Mouse (Mus musculus) hindbrain, postnatal 0 days (tissue): ENCODE measurements around the gene Abi3. TPM values are rescaled to one million over a fixed set of nuclear protein-coding genes. Genes with fewer than 3 reads are reported as not detected.

Experiments
- ATAC-seq: fragments of 200-750 bp; cut with Nextera tagmentation; 2 replicates; pipeline ENCODE4 v1.8.0; 2017; ENCODE audit warnings: mild to moderate bottlenecking, moderate TSS enrichment, moderate library complexity
- DNase-seq: peaks from one replicate; pipeline ENCODE4 v3.0.0-alpha.2; 2015; ENCODE audit warnings: low spot score
- H3K27ac ChIP-seq: fragments of 300-500 bp; sonication (generic); 2 replicates; pipeline ENCODE4 v1.5.1; 2014; ENCODE audit warnings: mild to moderate bottlenecking
- H3K27me3 ChIP-seq: fragments of 300-500 bp; sonication (generic); 2 replicates; pipeline ENCODE4 v1.6.1; 2014; ENCODE audit warnings: low read length, mixed read lengths; ENCODE audit not compliant: insufficient read depth
- H3K36me3 ChIP-seq: fragments of 300-500 bp; sonication (generic); 2 replicates; pipeline ENCODE4 v1.6.1; 2014; ENCODE audit warnings: low read length, mixed read lengths; ENCODE audit not compliant: insufficient read depth
- H3K4me1 ChIP-seq: fragments of 300-500 bp; sonication (generic); 2 replicates; pipeline ENCODE4 v1.6.1; 2014; ENCODE audit warnings: antibody characterized with exemption, low read length, mixed read lengths; ENCODE audit not compliant: insufficient read depth
- H3K4me2 ChIP-seq: fragments of 300-500 bp; sonication (generic); 2 replicates; pipeline ENCODE4 v1.6.1; 2014; ENCODE audit warnings: low read depth, mild to moderate bottlenecking, low read length, moderate library complexity, mixed read lengths
- H3K4me3 ChIP-seq: fragments of 300-500 bp; sonication (generic); 2 replicates; pipeline ENCODE4 v1.5.1; 2014; ENCODE audit warnings: low read length
- H3K9ac ChIP-seq: fragments of 300-500 bp; sonication (generic); replicated peaks from 2 replicates; pipeline ENCODE4 v1.6.1; 2014; ENCODE audit warnings: mild to moderate bottlenecking, low read length, moderate library complexity, mixed read lengths
- H3K9me3 ChIP-seq: fragments of 300-500 bp; sonication (generic); 2 replicates; pipeline ENCODE4 v1.6.1; 2016; ENCODE audit warnings: low read length, mixed read lengths
- CTCF ChIP-seq: IDR thresholded peaks from 2 replicates; pipeline ENCODE4 v1.5.1; 2016; ENCODE audit warnings: antibody characterized with exemption, control low read depth, low read depth
- WGBS: fragments of 180-500 bp; shearing (Covaris S2); extraction: QIAGEN DNeasy Blood & Tissue Kit; methylation state at CpG from one replicate; pipeline ENCODE4 v1.1.7; 2014; 5-methylcytosine and 5-hydroxymethylcytosine counted together
- polyA plus RNA-seq: library from polyadenylated mRNA; unstranded; fragments of >200 nt; fragmentation: Nextera tagmentation; extraction: Ambion mirVana; gene quantifications from 2 replicates; pipeline ENCODE4 v1.2.1, GENCODE M21; 2015
- total RNA-seq: library from RNA; depleted of rRNA; stranded (reverse); fragments of >200 nt; gene quantifications from 2 replicates; pipeline ENCODE4 v1.2.3, GENCODE M21; 2014

Abi3 gene
- total and polyA plus RNA-seq, 2 experiments from 2014 or later, result 1.9 to 3.1 TPM

DNA sequence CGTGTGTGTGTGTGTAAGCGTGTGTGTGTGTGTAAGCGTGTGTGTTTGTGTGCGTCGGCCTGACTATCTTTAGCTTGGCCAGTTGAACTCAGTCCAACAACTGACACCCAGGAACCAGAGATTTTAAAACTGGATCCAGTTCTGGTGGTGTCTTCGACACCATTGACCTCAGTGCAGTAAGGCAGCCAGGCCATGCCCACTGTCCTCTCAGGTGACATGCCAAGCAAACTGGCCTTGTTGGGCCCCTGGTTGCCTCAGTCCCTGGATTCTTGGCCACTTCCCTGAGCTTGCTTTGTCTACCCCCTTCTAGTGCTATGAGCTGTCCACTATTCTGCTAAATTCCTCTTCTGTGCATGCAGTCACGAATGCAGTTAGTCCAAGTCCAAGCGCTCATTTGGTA, 19.1 kb upstream of the Abi3 start:
- Histone ChIP-seq H3K27ac (no peak overlapping the region), H3K4me1 (peaks cover 8% of the 10 kb centered on the region; the same call in 1 of the 2 replicates), H3K9me3 (no peaks in the 10 kb centered on the region), H3K9ac (no peak overlapping the region), H3K27me3 (no peaks in the 10 kb centered on the region), H3K4me3 (no peak overlapping the region), H3K4me2 (no peak overlapping the region), H3K36me3 (no peaks in the 10 kb centered on the region)
- DNase-seq, result no peak
- WGBS, result 96% methylated on average over 8 of the region's 8 CpGs
- TF ChIP-seq CTCF, result no peak
- ATAC-seq, result no peak

DNA sequence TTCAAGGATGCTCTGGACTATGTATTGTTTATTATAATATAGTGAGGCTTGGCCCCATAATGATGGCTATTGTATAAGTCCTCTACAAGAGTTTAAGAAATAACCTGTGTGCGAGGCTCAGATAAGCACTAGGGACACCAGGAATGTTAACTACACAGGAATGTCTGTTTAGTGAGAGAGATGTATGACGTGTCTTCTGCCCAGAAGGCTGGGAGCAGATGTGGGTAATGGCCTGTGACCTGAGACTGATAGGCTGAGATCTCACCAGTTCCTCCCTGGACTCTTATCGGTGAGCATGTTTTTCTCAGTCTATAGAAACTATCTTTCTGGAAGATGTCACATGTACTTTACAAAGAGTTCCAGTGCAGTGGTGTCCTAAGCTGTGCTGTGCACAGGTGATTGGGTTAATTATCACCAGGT, 17.8 kb upstream of the Abi3 start:
- H3K27ac ChIP-seq, result peak overlapping the region; percentile 91; the same call in 1 of the 2 replicates

DNA sequence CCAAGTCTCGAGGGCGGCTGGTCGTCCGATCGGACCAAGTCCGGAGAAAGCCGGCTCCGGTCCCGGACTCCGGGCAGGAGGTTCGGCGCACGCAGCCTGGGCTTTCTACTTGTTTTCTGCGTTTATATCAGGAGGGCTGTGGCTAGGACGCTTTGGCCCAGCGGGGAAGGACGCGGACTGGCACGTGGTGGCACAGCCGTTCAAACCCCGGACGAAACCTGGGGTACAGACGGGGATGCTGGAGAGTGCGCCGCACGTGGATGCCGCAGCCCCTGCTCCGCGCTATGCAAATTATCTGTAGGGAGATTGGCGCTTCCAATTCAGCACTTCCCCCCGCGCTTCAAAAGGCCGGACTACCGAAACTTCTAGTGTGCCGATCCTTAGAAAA, 17.2 kb upstream of the Abi3 start:
- DNase-seq (peak; percentile 82), ATAC-seq (peak; percentile 48)
- Histone ChIP-seq H3K9me3 (no peaks in the 10 kb centered on the region), H3K27me3 (no peaks in the 10 kb centered on the region), H3K4me1 (peaks cover 8% of the 10 kb centered on the region; the same call in 1 of the 2 replicates), H3K9ac (peak overlapping the region; percentile 58), H3K4me3 (peak overlapping the region; percentile 78), H3K27ac (peak overlapping the region; percentile 91), H3K4me2 (peak overlapping the region; percentile 85), H3K36me3 (no peaks in the 10 kb centered on the region)
- WGBS, result under 1% methylated on average over 35 of the region's 35 CpGs
- TF ChIP-seq CTCF, result peak; percentile 42

More for the DNA sequence above, 17.8 kb upstream of the Abi3 start:
- peak overlapping the region; percentile 58; the same call in 1 of the 2 replicates for H3K9ac ChIP-seq
- peak overlapping the region; percentile 78 for H3K4me3 ChIP-seq
- H3K4me2 ChIP-seq, result peak overlapping the region; percentile 85
- no peaks in the 10 kb centered on the region for H3K27me3 ChIP-seq
- H3K9me3 ChIP-seq, result no peaks in the 10 kb centered on the region
- DNase-seq (no peak), ATAC-seq (no peak)
- no peaks in the 10 kb centered on the region for H3K36me3 ChIP-seq
- no peak for TF ChIP-seq CTCF
- WGBS, result 29% methylated on average over 3 of the region's 3 CpGs
- H3K4me1 ChIP-seq, result peaks cover 8% of the 10 kb centered on the region; the same call in 1 of the 2 replicates

DNA sequence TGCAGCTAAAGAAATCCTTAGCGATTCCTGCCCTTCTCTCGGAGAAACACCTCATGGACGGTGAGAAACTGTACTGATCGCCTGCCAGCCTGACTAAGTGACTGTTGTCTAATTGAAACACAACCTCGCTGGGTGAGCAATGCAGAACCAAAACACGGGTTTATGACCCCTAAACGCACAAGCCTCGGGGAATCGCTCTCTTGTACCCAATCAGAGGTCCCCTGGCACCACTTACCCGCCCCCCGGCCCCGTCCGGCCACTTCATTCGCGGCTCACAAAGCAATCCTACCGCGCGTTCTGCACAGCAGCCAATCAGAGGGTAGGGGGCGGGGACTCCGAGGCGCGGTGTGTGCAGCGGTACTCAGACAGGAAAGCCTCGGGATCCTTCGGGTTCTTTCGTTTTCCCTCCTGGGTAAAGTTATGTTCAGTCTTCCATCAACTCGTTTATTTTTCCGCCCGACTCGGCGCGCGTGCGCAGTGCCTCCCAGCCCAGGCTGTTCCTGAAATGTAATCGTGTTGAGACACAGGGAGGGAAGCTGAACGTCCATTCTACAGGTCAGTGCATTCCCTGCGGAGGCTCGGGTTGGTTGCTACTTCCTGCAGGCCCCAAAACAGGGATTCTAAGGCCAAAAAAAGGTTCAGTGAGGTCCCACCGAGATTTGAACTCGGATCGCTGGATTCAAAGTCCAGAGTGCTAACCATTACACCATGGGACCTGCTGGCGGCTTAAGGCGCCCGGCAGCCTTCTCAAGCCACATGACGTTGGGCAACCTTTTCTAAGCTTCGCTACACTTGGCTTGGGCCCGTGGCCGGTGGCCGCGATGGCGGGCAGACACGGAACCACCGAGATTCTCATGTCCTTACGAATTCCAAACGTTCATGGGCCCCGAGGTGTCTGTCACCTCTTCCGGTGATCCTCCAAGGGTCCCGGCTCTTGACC, 16.5 kb upstream of the Abi3 start:
- Histone ChIP-seq H3K9ac (peak overlapping the region; percentile 60), H3K27ac (peak overlapping the region; percentile 91), H3K4me1 (peaks cover 8% of the 10 kb centered on the region; the same call in 1 of the 2 replicates), H3K27me3 (no peaks in the 10 kb centered on the region), H3K9me3 (no peaks in the 10 kb centered on the region), H3K4me3 (peak overlapping the region; percentile 78), H3K36me3 (no peaks in the 10 kb centered on the region), H3K4me2 (peak overlapping the region; percentile 85)
- ATAC-seq (peak; percentile 99), DNase-seq (peak; percentile 99)
- TF ChIP-seq CTCF, result no peak
- WGBS, result under 1% methylated on average over 58 of the region's 58 CpGs

DNA sequence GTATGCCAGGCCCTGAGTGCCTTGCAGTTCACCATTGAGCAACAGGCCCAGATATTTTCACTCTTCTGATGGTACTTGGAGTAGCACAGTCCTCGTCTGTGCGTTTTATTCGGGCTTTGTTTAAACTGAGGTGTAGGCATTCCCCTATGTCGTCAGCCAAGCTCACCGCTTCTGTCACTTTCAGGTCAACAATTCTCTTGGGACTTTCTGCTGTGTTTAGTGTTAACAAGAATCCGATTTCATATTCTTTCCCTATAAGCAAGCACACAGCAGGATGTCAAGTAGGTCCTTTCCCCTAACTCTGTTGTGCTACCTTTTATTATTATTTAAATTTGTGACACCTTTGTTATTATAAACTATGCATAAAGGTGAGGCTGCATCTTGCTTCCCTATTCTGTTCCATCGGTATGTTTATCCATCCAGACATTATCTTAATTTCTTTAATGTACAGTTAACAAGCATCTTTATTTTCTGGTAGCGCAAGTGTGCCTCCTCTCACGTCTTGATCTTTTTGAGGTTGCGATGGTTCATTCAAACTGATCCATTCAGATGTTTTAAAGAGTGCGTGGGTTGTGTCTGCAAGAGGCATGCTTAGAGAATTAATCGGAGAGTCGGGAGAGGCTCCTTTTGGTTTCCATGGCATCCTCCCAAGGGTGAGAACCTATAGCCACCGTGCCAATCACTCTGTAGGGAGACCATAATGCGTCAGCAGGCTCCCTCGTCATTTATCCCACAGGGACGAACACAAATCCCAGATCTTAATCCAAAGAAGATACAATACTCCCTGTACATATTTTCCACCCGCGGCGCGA, 15.6 kb upstream of the Abi3 start:
- ATAC-seq (no peak; the same call in 1 of the 2 replicates), DNase-seq (peak; percentile 69)
- H3K27ac ChIP-seq, result peak overlapping the region; percentile 91
- H3K9ac ChIP-seq, result peak overlapping the region; percentile 60
- 15% methylated on average over 21 of the region's 21 CpGs for WGBS
- H3K4me3 ChIP-seq, result peak overlapping the region; percentile 78
- peak overlapping the region; percentile 85 for H3K4me2 ChIP-seq
- no peaks in the 10 kb centered on the region for H3K36me3 ChIP-seq
- TF ChIP-seq CTCF, result no peak
- no peaks in the 10 kb centered on the region for H3K27me3 ChIP-seq
- H3K9me3 ChIP-seq, result no peaks in the 10 kb centered on the region
- peaks cover 8% of the 10 kb centered on the region; the same call in 1 of the 2 replicates for H3K4me1 ChIP-seq

DNA sequence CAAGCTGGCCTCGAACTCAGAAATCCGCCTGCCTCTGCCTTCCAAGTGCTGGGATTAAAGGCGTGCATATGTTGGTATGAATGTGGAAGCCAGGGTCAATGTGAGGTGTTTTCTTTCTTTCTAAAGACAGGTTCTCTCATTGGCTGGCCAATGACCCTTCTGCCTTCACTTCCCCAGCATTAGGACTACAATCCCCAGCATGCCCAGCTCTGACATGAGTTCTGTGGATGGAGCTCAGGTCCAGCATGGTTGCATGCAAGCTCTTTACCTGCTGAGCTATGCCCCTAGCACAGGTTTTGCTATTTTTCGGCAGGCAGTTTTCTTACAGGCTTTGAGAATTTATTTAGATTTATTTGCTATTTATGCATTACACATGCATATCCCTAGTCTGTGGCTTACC, 15.0 kb upstream of the Abi3 start:
- Histone ChIP-seq H3K27me3 (no peaks in the 10 kb centered on the region), H3K9me3 (no peaks in the 10 kb centered on the region), H3K4me1 (peaks cover 8% of the 10 kb centered on the region; the same call in 1 of the 2 replicates), H3K27ac (no peak overlapping the region), H3K36me3 (no peaks in the 10 kb centered on the region), H3K9ac (no peak overlapping the region), H3K4me3 (no peak overlapping the region), H3K4me2 (peak overlapping the region; percentile 85; the same call in 1 of the 2 replicates)
- ATAC-seq, result no peak
- peak; percentile 60 for DNase-seq
- 88% methylated on average over 4 of the region's 4 CpGs for WGBS
- TF ChIP-seq CTCF, result no peak
